Mouse (Mus musculus): ENCODE data around the gene Msh4. TPM values are rescaled to one million over a fixed set of nuclear protein-coding genes. Genes with fewer than 3 reads are reported as not detected.
"Not testable (repeated sequence)": the region's sequence is repeated elsewhere in the genome, so short reads cannot be mapped to it uniquely, and the experiment has no call there.

The Msh4 gene
- total and polyA plus RNA-seq, 3 experiments = 0.09 to 0.10 TPM; not detected in 1

- DNase-seq = peak; percentile 31
These were observed 5.4 kb upstream of the Msh4 start for GRCm38 (mm10) chr3:153911197-153911881.

- no peak for DNase-seq
These were observed 4.6 kb upstream of the Msh4 start for GRCm38 (mm10) chr3:153910489-153910888.

- DNase-seq = no peak
These were observed 3.0 kb upstream of the Msh4 start for GRCm38 (mm10) chr3:153908919-153909318.

- DNase-seq = peak; percentile 13
These were observed 445 bp downstream of the Msh4 start for GRCm38 (mm10) chr3:153905251-153906135.

- DNase-seq = peak; percentile 71
These were observed 1.4 kb downstream of the Msh4 start for GRCm38 (mm10) chr3:153904586-153904985.

GRCm38 (mm10) chr3:153902595-153902994, 3.3 kb downstream of the Msh4 start:
- DNase-seq = no peak

- DNase-seq = no peak
These were observed 4.0 kb downstream of the Msh4 start for GRCm38 (mm10) chr3:153901904-153902303.

- DNase-seq = no peak
These were observed 8.7 kb downstream of the Msh4 start for GRCm38 (mm10) chr3:153897216-153897615.

- no peak for DNase-seq
These were observed 10.5 kb downstream of the Msh4 start for GRCm38 (mm10) chr3:153895454-153895853.

GRCm38 (mm10) chr3:153889188-153889781, 16.7 kb downstream of the Msh4 start:
- DNase-seq = no peak

- DNase-seq = no peak
These were observed 17.8 kb downstream of the Msh4 start for GRCm38 (mm10) chr3:153888141-153888540.

- no peak for DNase-seq
These were observed 19.6 kb downstream of the Msh4 start for GRCm38 (mm10) chr3:153886296-153886695.

- no peak for DNase-seq
These were observed 34.5 kb downstream of the Msh4 start for GRCm38 (mm10) chr3:153871396-153871795.

- DNase-seq = no peak
These were observed 38.5 kb downstream of the Msh4 start for GRCm38 (mm10) chr3:153867149-153868136.

GRCm38 (mm10) chr3:153864636-153865429, 41.1 kb downstream of the Msh4 start:
- DNase-seq = no peak

- no peak for DNase-seq
These were observed 42.1 kb downstream of the Msh4 start for GRCm38 (mm10) chr3:153863816-153864215.

- DNase-seq = not testable (repeated sequence)
These were observed 45.5 kb downstream of the Msh4 start for GRCm38 (mm10) chr3:153860392-153860791.

- no peak for DNase-seq
These were observed 47.5 kb downstream of the Msh4 start for GRCm38 (mm10) chr3:153858350-153859001.

- DNase-seq = no peak
These were observed 53.7 kb downstream of the Msh4 start for GRCm38 (mm10) chr3:153852266-153852665.

GRCm38 (mm10) chr3:153850759-153851158, 55.2 kb downstream of the Msh4 start:
- no peak for DNase-seq
